Mouse (Mus musculus) heart, embryonic 12.5 days (tissue): Measurements from ENCODE around the gene Zfp804b. TPM values are rescaled to one million over a fixed set of nuclear protein-coding genes. Genes with fewer than 3 reads are reported as not detected.

Source experiments
- ATAC-seq: fragments of 200-750 bp; cut with Nextera tagmentation; 2 replicates; pipeline ENCODE4 v1.8.0; 2017; ENCODE audit warnings: moderate TSS enrichment, moderate library complexity; ENCODE audit not compliant: insufficient number of reproducible peaks, low FRiP score
- H3K27ac ChIP-seq: fragments of 300-500 bp; sonication (generic); 2 replicates; pipeline ENCODE4 v1.5.1; 2016; ENCODE audit warnings: mild to moderate bottlenecking, moderate library complexity; ENCODE audit not compliant: poor library complexity, severe bottlenecking
- H3K27me3 ChIP-seq: fragments of 300-500 bp; sonication (generic); replicated peaks from 2 replicates; pipeline ENCODE4 v1.6.1; 2016; ENCODE audit warnings: mild to moderate bottlenecking, moderate library complexity
- H3K36me3 ChIP-seq: fragments of 300-500 bp; sonication (generic); 2 replicates; pipeline ENCODE4 v1.6.1; 2016; ENCODE audit warnings: mild to moderate bottlenecking, moderate library complexity
- H3K4me1 ChIP-seq: fragments of 300-500 bp; sonication (generic); replicated peaks from 2 replicates; pipeline ENCODE4 v1.6.1; 2016; ENCODE audit warnings: mild to moderate bottlenecking
- H3K4me2 ChIP-seq: fragments of 300-500 bp; sonication (generic); 2 replicates; pipeline ENCODE4 v1.6.1; 2016; ENCODE audit warnings: mild to moderate bottlenecking, moderate library complexity
- H3K4me3 ChIP-seq: fragments of 300-500 bp; sonication (generic); 2 replicates; pipeline ENCODE4 v1.5.1; 2016; ENCODE audit warnings: mild to moderate bottlenecking
- H3K9ac ChIP-seq: fragments of 300-500 bp; sonication (generic); 2 replicates; pipeline ENCODE4 v1.6.1; 2016; ENCODE audit warnings: mild to moderate bottlenecking, moderate library complexity
- H3K9me3 ChIP-seq: fragments of 300-500 bp; sonication (generic); replicated peaks from 2 replicates; pipeline ENCODE4 v1.6.1; 2016; ENCODE audit warnings: mild to moderate bottlenecking, moderate library complexity
- WGBS: fragments of 180-500 bp; shearing (Covaris S2); methylation state at CpG from one replicate; pipeline ENCODE4 v1.1.7; 2016; 5-methylcytosine and 5-hydroxymethylcytosine counted together
- polyA plus RNA-seq: library from polyadenylated mRNA; unstranded; fragments of >200 nt; fragmentation: Nextera tagmentation; extraction: Ambion mirVana; gene quantifications from 2 replicates; pipeline ENCODE4 v1.2.1, GENCODE M21; 2016

Zfp804b gene
- polyA plus RNA-seq, 1 experiment from 2014 or later: 0.18 TPM

DNA sequence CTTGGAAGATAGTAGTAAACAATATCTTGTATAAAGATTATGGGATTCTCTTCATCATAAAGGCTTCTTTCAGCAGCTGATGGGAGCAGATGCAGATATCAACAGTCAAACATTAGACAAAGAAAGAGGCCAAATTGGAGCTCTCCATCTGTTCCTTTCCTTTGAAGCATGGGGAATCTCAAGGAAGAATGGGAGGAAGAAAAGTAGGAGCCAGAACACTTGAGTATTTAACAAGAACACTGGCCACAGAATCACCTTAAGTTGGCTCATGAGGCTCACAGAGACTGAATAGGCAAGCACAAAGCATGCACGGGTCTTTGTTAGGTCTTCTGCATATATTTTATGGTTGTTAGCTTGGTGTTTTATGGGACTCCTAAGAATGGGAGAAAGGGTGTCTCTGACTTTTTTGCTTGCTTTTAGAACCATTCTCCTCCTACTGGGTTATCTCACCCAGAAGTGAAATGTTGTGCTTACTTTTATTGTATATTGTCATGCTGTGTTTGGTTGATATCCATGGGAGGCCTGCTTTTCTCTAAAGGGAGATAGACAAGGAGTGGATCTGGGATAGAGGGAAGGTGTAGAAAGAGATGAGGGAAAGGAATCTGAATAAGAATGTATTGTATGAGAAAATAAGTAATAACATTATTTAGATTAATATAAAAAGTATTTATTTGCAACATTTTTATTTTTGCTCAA, 270.5 kb downstream of the Zfp804b start:
- no peak overlapping the region for H3K9ac ChIP-seq
- no peaks in the 10 kb centered on the region for H3K36me3 ChIP-seq
- no peak overlapping the region for H3K4me3 ChIP-seq
- no peak overlapping the region for H3K4me2 ChIP-seq
- H3K4me1 ChIP-seq: no peaks in the 10 kb centered on the region
- H3K9me3 ChIP-seq: no peaks in the 10 kb centered on the region
- no peak overlapping the region for H3K27ac ChIP-seq
- WGBS: 78% methylated on average over 1 of the region's 1 CpGs
- ATAC-seq: no peak
- no peaks in the 10 kb centered on the region for H3K27me3 ChIP-seq

GRCm38 (mm10) chr5:7007468-7007867, 337.1 kb downstream of the Zfp804b start:
- Histone ChIP-seq H3K4me1 (no peaks in the 10 kb centered on the region), H3K4me2 (no peak overlapping the region), H3K9me3 (no peaks in the 10 kb centered on the region), H3K4me3 (no peak overlapping the region), H3K27me3 (no peaks in the 10 kb centered on the region), H3K9ac (no peak overlapping the region), H3K36me3 (no peaks in the 10 kb centered on the region), H3K27ac (no peak overlapping the region)
- ATAC-seq: no peak
- WGBS: 38% methylated on average over 3 of the region's 3 CpGs

DNA sequence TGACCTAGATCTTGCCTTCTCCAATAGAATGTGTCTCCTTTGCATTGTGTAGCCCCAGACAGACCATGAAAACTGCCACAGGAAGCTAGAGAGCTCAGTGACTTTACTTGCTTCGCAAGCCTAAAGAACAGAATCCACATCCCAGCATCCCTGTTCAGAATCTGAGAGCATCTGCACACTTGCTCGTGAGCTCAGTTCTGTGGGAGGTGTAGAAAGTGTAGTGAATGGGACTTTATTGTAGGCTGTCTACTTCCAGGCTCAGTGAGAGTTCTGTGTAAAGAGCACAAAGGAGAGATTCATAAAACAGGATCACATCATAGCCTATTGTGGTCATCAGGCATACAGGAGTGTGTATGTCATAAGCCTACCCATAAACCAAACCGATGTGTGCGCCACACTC, 360.6 kb downstream of the Zfp804b start:
- 80% methylated on average over 4 of the region's 4 CpGs for WGBS
- no peak overlapping the region for H3K27ac ChIP-seq
- no peaks in the 10 kb centered on the region for H3K9me3 ChIP-seq
- H3K36me3 ChIP-seq: no peaks in the 10 kb centered on the region
- no peaks in the 10 kb centered on the region for H3K4me1 ChIP-seq
- no peaks in the 10 kb centered on the region for H3K27me3 ChIP-seq
- no peak overlapping the region for H3K4me3 ChIP-seq
- H3K4me2 ChIP-seq: no peak overlapping the region
- no peak overlapping the region for H3K9ac ChIP-seq
- ATAC-seq: no peak

DNA sequence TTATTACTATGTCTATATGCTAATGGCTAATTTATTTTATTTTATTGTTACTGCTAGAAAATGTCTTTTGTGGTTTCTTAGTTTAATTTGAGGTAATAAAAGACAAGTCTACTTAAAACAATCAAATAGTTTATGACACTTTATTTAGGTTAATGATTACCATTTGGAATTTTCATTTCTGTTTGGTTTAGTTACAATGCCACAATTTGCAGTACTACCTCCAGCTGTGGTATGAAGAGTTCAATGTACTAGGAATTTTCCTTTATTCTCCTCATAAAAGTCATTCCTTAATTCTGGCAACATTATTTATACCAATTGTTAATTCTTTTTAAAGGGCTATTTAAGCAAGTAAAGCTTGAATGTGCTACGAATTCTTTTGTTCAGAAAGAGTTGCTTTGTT, 409.7 kb downstream of the Zfp804b start:
- Histone ChIP-seq H3K4me1 (no peaks in the 10 kb centered on the region), H3K27ac (no peak overlapping the region), H3K27me3 (no peaks in the 10 kb centered on the region), H3K9me3 (no peaks in the 10 kb centered on the region), H3K4me3 (no peak overlapping the region), H3K36me3 (no peaks in the 10 kb centered on the region), H3K9ac (no peak overlapping the region), H3K4me2 (no peak overlapping the region)
- 64% methylated on average over 1 of the region's 1 CpGs for WGBS
- no peak for ATAC-seq

- H3K9me3 ChIP-seq: no peaks in the 10 kb centered on the region
- no peaks in the 10 kb centered on the region for H3K4me1 ChIP-seq
- no peak overlapping the region for H3K27ac ChIP-seq
- H3K36me3 ChIP-seq: no peaks in the 10 kb centered on the region
- ATAC-seq: peak; percentile 85
- 4% methylated on average over 3 of the region's 3 CpGs for WGBS
- H3K27me3 ChIP-seq: no peaks in the 10 kb centered on the region
- no peak overlapping the region for H3K9ac ChIP-seq
- H3K4me2 ChIP-seq: no peak overlapping the region
- no peak overlapping the region for H3K4me3 ChIP-seq
Observed at GRCm38 (mm10) chr5:6911290-6911689, 433.3 kb downstream of the Zfp804b start.

DNA sequence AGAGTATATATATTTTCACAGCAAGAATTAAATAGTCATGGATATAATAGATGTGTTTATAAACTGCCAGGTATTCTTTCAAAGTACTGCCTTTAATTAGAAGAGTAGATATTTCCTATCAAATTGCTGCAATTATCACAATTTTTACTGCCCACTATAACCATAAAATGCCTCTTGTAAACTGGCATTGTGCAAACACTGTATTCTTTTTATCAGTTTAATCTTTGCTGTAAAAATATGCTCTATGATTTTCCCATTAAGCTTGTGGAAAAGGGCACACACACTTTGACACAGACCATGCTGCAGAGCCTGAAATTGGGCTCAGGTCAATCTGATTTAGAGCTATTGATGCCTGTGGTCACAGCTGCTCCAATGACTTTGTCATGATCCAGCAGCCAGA, 463.2 kb downstream of the Zfp804b start:
- H3K4me3 ChIP-seq: no peak overlapping the region
- no peaks in the 10 kb centered on the region for H3K4me1 ChIP-seq
- no peaks in the 10 kb centered on the region for H3K36me3 ChIP-seq
- ATAC-seq: no peak
- H3K27ac ChIP-seq: no peak overlapping the region
- no peaks in the 10 kb centered on the region for H3K9me3 ChIP-seq
- H3K9ac ChIP-seq: no peak overlapping the region
- no peaks in the 10 kb centered on the region for H3K27me3 ChIP-seq
- H3K4me2 ChIP-seq: no peak overlapping the region

- no peaks in the 10 kb centered on the region for H3K36me3 ChIP-seq
- H3K4me1 ChIP-seq: no peaks in the 10 kb centered on the region
- H3K4me2 ChIP-seq: no peak overlapping the region
- H3K27me3 ChIP-seq: no peaks in the 10 kb centered on the region
- ATAC-seq: no peak
- H3K4me3 ChIP-seq: no peak overlapping the region
- H3K9me3 ChIP-seq: no peaks in the 10 kb centered on the region
- 80% methylated on average over 6 of the region's 6 CpGs for WGBS
- H3K27ac ChIP-seq: no peak overlapping the region
- no peak overlapping the region for H3K9ac ChIP-seq
Observed at GRCm38 (mm10) chr5:6871566-6871965, 473.0 kb downstream of the Zfp804b start.

DNA sequence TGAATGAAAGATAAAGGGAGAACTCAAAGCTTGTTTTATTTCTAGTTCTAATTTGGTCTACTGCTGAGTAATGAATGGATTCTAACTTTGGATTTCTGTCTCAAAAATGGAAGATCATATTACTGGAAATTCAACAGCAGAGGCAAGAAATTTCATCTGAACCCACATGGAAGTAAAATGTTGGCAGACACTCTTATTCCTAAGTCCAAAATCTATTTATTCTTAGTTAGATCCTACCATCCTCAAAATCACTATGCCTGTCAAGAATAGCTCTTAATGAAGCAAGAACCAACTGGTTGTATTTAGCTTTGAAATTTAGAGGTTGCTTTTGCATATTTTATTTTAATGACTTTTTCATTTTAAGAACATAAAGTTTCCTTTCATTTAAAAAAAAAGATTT, 473.6 kb downstream of the Zfp804b start:
- Histone ChIP-seq H3K4me3 (no peak overlapping the region), H3K27ac (no peak overlapping the region), H3K9ac (no peak overlapping the region), H3K27me3 (no peaks in the 10 kb centered on the region), H3K9me3 (no peaks in the 10 kb centered on the region), H3K4me1 (no peaks in the 10 kb centered on the region), H3K4me2 (no peak overlapping the region), H3K36me3 (no peaks in the 10 kb centered on the region)
- ATAC-seq: no peak

DNA sequence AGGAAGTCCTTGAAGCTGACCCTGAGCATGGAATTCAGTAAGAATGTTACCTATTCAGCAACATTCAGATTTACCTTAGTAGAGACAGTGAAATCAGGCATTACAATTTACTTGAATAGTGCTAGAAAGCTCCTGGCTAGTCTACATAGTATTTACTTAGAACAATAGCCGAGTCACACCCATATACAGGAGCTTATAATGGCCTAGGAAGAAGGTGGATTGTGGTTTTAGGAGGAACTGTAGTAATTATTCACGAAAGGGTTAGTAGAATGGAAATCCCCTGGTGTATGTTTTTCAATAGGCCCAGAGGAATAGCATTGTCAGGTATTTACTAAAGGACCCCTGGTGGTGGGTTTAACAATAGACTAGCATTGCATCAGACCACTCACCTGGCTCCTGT, 549.2 kb downstream of the Zfp804b start:
- H3K36me3 ChIP-seq: no peaks in the 10 kb centered on the region
- H3K9ac ChIP-seq: no peak overlapping the region
- no peak overlapping the region for H3K4me2 ChIP-seq
- H3K27me3 ChIP-seq: no peaks in the 10 kb centered on the region
- no peak overlapping the region for H3K4me3 ChIP-seq
- no peak overlapping the region for H3K27ac ChIP-seq
- H3K9me3 ChIP-seq: no peaks in the 10 kb centered on the region
- no peak for ATAC-seq
- H3K4me1 ChIP-seq: no peaks in the 10 kb centered on the region
- WGBS: 71% methylated on average over 2 of the region's 2 CpGs

DNA sequence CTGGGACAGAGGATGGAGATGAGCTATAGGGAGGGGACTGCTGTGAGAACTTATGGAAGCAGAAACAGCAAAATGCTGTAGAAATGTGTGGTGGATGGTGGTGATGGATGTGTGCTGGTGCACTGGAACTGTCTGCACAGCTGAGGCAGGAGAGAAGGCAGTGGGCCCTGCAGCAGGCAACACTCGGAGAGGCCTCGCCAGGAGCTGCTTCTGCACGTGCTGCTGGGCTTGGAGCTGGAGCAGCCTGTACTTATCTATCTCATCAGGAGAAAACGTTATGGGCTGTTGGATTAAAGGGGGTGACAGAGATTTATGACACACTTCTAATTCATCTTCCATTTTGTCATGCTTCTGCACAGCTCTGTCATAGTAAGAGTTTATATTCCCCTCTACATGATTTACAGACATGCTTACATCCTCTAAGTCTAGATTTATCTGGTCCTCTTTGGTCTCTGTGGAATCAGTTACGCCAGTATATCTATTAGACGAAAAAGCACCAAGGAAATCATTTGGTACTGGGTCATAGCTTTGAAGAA, 575.1 kb downstream of the Zfp804b start:
- no peak for ATAC-seq
- no peak overlapping the region for H3K4me3 ChIP-seq
- 57% methylated on average over 6 of the region's 6 CpGs for WGBS
- H3K4me1 ChIP-seq: no peaks in the 10 kb centered on the region
- H3K27me3 ChIP-seq: no peaks in the 10 kb centered on the region
- no peak overlapping the region for H3K4me2 ChIP-seq
- H3K9ac ChIP-seq: no peak overlapping the region
- no peak overlapping the region for H3K27ac ChIP-seq
- H3K36me3 ChIP-seq: no peaks in the 10 kb centered on the region
- H3K9me3 ChIP-seq: no peaks in the 10 kb centered on the region
